Mouse (Mus musculus) bone marrow, adult 2 months (tissue): ENCODE measurements around the gene Myl9.

Experiments
- CTCF ChIP-seq: fragments of 200-500 bp; IDR thresholded peaks from 2 replicates; pipeline ENCODE4 v1.5.1; 2011; ENCODE audit warnings: low read length, control low read depth; ENCODE audit not compliant: control insufficient read depth, insufficient read depth
- POLR2A ChIP-seq: fragments of 200-500 bp; IDR thresholded peaks from 2 replicates; pipeline ENCODE4 v1.6.1; 2011; ENCODE audit warnings: low read depth, mild to moderate bottlenecking, control low read depth, low read length, borderline replicate concordance; ENCODE audit not compliant: control insufficient read depth

DNA sequence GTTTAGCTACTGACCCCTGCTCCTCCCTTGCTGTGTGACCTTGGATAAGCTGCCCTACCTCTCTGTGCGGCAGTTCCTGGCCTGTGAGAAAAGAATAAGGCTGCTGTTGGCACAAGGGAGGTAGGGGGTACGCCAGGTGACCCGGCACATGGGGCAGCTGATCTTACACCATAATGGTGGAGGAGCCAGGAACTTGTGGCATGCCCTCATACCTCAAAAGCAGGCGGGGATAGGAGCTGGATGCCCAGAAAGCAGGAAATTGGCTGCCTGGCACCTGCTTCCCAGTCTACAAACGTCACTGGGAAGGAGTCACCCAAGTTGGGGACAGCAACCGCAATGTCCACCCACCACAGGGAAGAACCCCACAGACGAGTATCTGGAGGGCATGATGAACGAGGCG is 4.9 kb downstream of the Myl9 start:
- TF ChIP-seq CTCF (no peak), POLR2A (no peak)
